Mouse (Mus musculus): ENCODE data around the gene Gm13305.
"Not testable (repeated sequence)": the region's sequence is repeated elsewhere in the genome, so short reads cannot be mapped to it uniquely, and the experiment has no call there.

Gm13305 gene

DNA sequence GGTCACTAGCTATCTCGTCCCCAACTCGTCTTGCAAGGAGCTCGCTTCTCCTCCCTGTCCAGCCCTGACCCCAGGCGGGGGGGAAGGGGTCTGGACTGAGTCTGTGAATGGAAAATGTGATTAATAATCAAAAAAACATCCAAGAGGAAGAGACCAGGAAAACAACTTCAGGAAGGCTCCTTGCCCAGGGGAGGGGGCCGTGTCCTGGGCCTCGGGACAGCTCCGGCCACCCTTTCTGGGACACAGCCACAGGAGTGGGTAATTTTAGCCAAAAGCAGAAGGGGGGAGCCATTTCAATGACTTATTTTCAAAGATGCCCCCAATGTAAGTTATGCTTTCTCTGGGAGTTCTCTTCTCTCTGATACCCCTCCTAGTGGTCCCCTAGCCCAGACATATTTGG lies at the start of gene Gm13305:
Gene Gm13305, minus strand, starts transcription at position 101 of the 400 bp plus-strand sequence.
- not testable (repeated sequence) for DNase-seq (ENCODE audit: low spot score)

DNA sequence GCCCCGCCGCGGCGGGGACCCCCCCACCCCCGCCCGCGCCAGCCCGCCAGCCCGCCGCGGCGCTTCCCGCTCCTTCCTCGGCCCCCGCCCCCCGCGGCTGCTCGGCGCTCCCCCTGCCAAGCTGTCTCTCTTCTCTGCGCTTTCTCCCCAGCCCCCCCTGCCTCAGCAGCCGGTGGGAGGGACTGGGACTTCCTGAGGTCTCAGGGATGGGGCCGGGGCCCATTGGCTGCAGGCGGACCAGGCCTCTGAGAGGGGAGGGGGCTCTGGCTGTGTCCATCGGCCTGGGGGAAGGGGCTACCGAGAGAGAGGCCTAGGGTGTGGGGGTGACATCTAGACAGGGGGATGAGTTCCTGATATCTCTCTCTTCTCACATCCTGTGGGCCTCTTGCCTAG lies 16.6 kb upstream of the Gm13305 start:
- not testable (repeated sequence) for DNase-seq (ENCODE audit: low spot score)

DNA sequence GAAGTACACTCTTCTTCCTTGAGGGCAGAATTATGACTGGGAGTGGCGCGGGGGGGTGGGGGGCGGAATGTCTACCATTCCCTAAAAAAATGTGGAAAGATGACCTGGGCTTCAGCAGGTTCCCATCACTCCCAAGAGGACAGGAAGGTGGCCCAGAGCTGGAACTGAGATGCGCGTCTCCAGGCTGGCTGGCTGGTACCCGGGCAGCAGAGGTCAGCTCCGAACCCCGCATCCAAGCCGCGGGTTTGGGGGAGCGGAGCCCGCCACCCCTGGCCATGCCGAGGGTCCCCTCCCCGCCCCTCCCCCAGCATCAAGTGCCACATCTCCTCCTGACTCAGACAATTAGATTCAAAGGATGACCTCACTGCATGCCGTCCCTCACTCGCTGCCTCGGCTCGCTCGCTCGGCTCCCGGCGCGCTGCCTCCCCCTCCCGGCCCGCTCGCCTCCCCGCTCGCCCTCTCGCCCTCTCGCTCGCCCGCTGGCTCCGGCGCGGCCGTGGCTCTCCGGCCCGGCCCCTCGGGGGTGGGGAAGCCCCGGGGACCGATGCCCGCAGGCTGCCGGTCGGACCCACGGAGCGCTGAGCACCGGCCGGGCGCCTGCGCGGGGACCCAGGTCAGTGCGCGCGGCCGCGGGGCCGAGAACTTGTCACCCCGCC lies 16.0 kb upstream of the Gm13305 start:
- DNase-seq (ENCODE audit: low spot score) = not testable (repeated sequence)

DNA sequence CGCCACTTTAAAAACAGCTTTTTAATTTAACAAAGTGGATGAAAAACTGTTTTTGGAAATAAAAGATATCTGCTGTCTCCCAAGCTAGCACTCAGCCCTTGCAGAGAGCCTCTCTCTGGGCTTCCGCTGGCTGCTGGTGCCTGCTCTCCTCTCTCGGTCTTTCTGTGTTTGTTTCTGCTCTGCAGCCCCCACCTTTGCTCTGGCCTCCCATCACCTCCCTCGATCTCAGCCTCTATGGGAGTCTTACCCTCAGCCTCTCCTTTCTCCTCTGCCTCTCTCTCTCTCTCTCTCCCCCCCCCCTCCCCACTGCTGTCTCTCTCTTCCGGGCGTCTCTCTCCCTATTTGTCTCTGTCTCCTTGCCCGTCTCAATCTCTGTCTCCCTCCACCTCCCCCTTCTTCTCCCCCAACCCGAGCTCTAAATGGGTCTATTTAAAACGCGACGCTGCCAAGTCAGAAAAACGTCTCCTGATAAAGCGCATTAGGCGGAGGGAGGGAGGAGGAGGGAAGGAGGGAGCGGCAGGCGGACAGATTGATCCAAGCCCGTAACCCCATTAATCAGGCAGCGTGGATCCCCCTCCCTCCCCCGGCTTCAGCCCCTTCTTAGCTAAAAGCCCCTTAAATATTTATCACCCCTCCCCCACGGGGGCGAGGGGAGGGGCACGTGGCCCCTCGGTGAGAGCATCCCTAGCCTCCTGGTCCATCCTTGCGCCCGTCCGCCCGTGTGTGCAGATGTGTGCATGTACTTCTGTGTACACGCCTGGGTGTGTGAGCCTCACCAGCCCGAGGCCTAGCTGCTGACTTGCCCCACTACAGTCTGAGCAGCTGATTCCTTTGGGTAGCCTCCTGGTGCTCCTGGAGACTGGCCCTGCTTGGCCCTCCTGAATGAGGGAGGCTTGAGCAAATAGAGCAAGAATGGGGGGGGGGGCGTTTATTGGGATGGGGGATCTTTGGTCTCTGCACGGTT lies 15.1 kb upstream of the Gm13305 start:
- DNase-seq (ENCODE audit: low spot score) = not testable (repeated sequence)

DNA sequence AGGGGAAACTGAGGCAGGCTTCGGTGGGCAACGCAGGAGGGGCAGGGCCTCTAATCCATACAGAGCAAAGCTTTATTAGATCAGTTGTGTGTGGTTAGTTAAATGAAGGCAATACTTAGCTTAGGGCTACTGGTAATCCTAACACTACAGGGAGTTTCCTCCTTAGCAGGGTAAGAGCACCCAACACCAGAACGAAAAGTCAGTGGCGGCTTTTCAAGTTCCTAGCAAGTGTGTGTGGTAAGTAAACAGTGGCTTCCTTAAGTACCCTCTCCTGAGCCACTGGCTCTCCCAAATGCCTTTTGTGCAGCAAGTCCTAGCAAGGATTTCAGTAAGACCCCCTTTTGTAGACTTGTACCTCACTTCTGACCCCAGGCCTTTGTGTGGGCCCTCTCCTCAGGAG lies 9.8 kb upstream of the Gm13305 start:
- not testable (repeated sequence) for DNase-seq (ENCODE audit: low spot score)

DNA sequence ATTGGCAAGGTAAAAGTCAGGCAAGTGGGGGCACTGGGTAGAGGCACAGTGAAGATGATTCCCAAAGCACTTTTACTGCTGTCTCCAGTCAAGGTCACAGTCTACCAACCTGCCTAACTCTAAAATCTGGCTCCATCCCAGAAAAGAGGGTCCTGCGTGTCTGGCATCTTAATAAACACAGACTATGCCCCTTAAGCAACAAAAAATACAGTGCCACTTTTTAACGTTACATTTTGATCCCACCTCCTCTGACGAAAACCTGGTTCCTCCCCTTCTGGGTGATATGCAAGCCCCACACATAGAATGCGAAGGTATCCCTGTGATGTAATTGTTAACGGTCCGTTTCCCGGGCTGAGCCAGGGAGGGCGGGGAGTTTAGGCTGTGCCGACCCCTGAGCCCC lies 15.3 kb downstream of the Gm13305 start, which contains the start of gene Gm13306:
Gene Gm13306, plus strand, starts transcription at position 301 of the 400 bp plus-strand sequence.
- not testable (repeated sequence) for DNase-seq (ENCODE audit: low spot score)

DNA sequence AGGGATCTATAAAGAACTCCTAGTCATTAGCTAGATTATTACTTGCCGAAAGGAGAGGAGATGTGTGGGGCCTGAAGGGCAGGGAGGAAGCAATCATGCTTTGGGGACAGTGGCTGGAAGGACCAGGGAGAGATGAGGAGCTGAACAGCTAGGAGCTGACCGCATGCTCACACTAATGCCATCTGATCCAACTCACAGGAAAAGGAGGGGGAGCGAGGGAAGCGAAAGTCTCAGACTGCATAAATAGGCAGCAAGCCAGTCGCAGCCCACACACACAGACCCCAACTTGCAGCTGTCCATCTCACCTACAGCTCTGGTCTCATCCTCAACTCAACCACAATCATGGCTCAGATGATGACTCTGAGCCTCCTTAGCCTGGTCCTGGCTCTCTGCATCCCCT lies 53.9 kb downstream of the Gm13305 start, which contains the start of gene Gm13304:
Gene Gm13304, plus strand, starts transcription at position 301 of the 400 bp plus-strand sequence.
- DNase-seq (ENCODE audit: low spot score) = not testable (repeated sequence)

Measured in retina, embryonic 14.5 days (tissue).